Comparison of ENCODE assay signal across 14 mouse cellular contexts in genomic region chr13:31578389-31578788, GRCm38 (mm10). TPM values are rescaled to one million over a fixed set of nuclear protein-coding genes. Genes with fewer than 3 reads are reported as not detected.
DNase-seq lines count a peak whose midpoint lies in the region; ATAC-seq lines count a peak whose summit lies in the region.
"Had no signal": no experiment of that assay in that cellular context is flagged by ENCODE, and none has a peak within 500 bp of the region (broad histone marks: within the 10 kb centered on the region; RNA-seq: fewer than 3 reads in every experiment).

No protein-coding gene starts in this region.

- no peaks in the 10 kb centered on the region; the same call in none of the 2 replicates for H3K27me3 ChIP-seq in hindbrain, embryonic 12.5 days
- H3K27me3 ChIP-seq in hindbrain, embryonic 11.5 days (ENCODE audit: control insufficient read depth, insufficient read depth, low read length) = no peaks in the 10 kb centered on the region
- H3K27me3 ChIP-seq in midbrain, embryonic 16.5 days (ENCODE audit: control insufficient read depth, insufficient read depth, low read depth, low read length) = no peaks in the 10 kb centered on the region
- H3K27me3 ChIP-seq: neural tube, embryonic 15.5 days had no signal

- 50% methylated on average over 10 of the region's 10 CpGs for WGBS in hindbrain, embryonic 12.5 days
- 61% methylated on average over 10 of the region's 10 CpGs for whole genome bisulfite sequencing in hindbrain, embryonic 11.5 days
- WGBS in midbrain, embryonic 16.5 days = 33% methylated on average over 10 of the region's 10 CpGs

- no peak overlapping the region for H3K4me3 ChIP-seq in hindbrain, embryonic 12.5 days
- H3K4me3 ChIP-seq in hindbrain, embryonic 11.5 days (ENCODE audit: low read depth, low read length) = no peak overlapping the region
- H3K4me3 ChIP-seq in midbrain, embryonic 16.5 days (ENCODE audit: low read depth, low read length) = no peak overlapping the region
- H3K4me3 ChIP-seq: neural tube, embryonic 15.5 days had no signal

- ATAC-seq in hindbrain, embryonic 12.5 days (ENCODE audit: low FRiP score) = 0 out of 2 replicates have a peak, but pooled peaks have one; percentile 22
- no peak for ATAC-seq in hindbrain, embryonic 11.5 days (ENCODE audit: low FRiP score)
- ATAC-seq in midbrain, embryonic 16.5 days = peak; percentile 56
- ATAC-seq: CD4-positive, CD25-positive, alpha-beta regulatory T cell, adult 4 months; inflammation-experienced regulatory T-cells, adult 6 months had no signal

- H3K9ac ChIP-seq in hindbrain, embryonic 12.5 days = no peak overlapping the region
- no peak overlapping the region for H3K9ac ChIP-seq in hindbrain, embryonic 11.5 days (ENCODE audit: low read depth, low read length)
- no peak overlapping the region for H3K9ac ChIP-seq in midbrain, embryonic 16.5 days (ENCODE audit: low read depth, low read length)
- H3K9ac ChIP-seq: liver, embryonic 14.5 days; neural tube, embryonic 15.5 days had no signal

- peaks cover 3% of the 10 kb centered on the region; the same call in 1 of the 2 replicates for H3K4me1 ChIP-seq in hindbrain, embryonic 12.5 days
- no peaks in the 10 kb centered on the region for H3K4me1 ChIP-seq in hindbrain, embryonic 11.5 days (replicated peaks; ENCODE audit: control insufficient read depth, insufficient read depth, low read length)
- H3K4me1 ChIP-seq in midbrain, embryonic 16.5 days (ENCODE audit: control insufficient read depth, insufficient read depth, low read length) = peaks cover 8% of the 10 kb centered on the region; the same call in 1 of the 2 replicates

- no peaks in the 10 kb centered on the region for H3K9me3 ChIP-seq in hindbrain, embryonic 12.5 days (replicated peaks)
- H3K9me3 ChIP-seq in hindbrain, embryonic 11.5 days (ENCODE audit: control insufficient read depth, low read length) = no peaks in the 10 kb centered on the region
- H3K9me3 ChIP-seq in midbrain, embryonic 16.5 days (replicated peaks; ENCODE audit: control insufficient read depth, low read length, poor library complexity, severe bottlenecking) = no peaks in the 10 kb centered on the region
- H3K9me3 ChIP-seq: neural tube, embryonic 15.5 days had no signal

- H3K4me2 ChIP-seq in hindbrain, embryonic 12.5 days (replicated peaks) = no peak overlapping the region
- H3K4me2 ChIP-seq in hindbrain, embryonic 11.5 days (replicated peaks; ENCODE audit: low read depth, low read length) = no peak overlapping the region
- H3K4me2 ChIP-seq in midbrain, embryonic 16.5 days (ENCODE audit: low read length) = no peak overlapping the region
- H3K4me2 ChIP-seq: neural tube, embryonic 15.5 days had no signal

- DNase-seq in hindbrain, embryonic 11.5 days (ENCODE audit: low spot score) = no peak
- peak; percentile 89 for DNase-seq in gonadal fat pad, adult 2 months (ENCODE audit: low read depth)
- DNase-seq in kidney, postnatal 4 days = peak; percentile 24 to 57
- DNase-seq in embryo, embryonic 9.5 days (ENCODE audit: extremely low spot score) = no peak
- DNase-seq in cerebellum, adult 9-11 months = no peak
- DNase-seq in left cerebral cortex, adult 11 months (ENCODE audit: low spot score) = no peak
- DNase-seq: cerebellum, postnatal 36 days had no signal

- H3K27ac ChIP-seq in hindbrain, embryonic 12.5 days = no peak overlapping the region
- H3K27ac ChIP-seq in hindbrain, embryonic 11.5 days (ENCODE audit: low read depth, low read length) = no peak overlapping the region
- no peak overlapping the region for H3K27ac ChIP-seq in midbrain, embryonic 16.5 days (ENCODE audit: low read length)
- H3K27ac ChIP-seq: liver, embryonic 14.5 days; neural tube, embryonic 15.5 days had no signal

- H3K36me3 ChIP-seq in hindbrain, embryonic 12.5 days = no peaks in the 10 kb centered on the region
- no peaks in the 10 kb centered on the region for H3K36me3 ChIP-seq in hindbrain, embryonic 11.5 days (ENCODE audit: control insufficient read depth, insufficient read depth, low read length)
- no peaks in the 10 kb centered on the region for H3K36me3 ChIP-seq in midbrain, embryonic 16.5 days (ENCODE audit: control insufficient read depth, insufficient read depth, low read length)
- H3K36me3 ChIP-seq: neural tube, embryonic 15.5 days had no signal

RNA-seq across cellular contexts. Expression of gene A530084C06Rik, which starts 19.3 kb away (rescaled TPM):
- not detected in 2 replicates for polyA plus RNA-seq in hindbrain, embryonic 12.5 days (2016; fragmentation: Nextera tagmentation; extraction: Ambion mirVana)
- polyA plus RNA-seq in hindbrain, embryonic 11.5 days (2014; fragmentation: Nextera tagmentation; extraction: Ambion mirVana) = not detected in 2 replicates
- polyA plus RNA-seq in gonadal fat pad, adult 2 months (2012; rRNA removed) = 0.15 and 0.19 TPM in 2 replicates
- polyA plus RNA-seq in midbrain, embryonic 16.5 days (2015; fragmentation: Nextera tagmentation; extraction: Ambion mirVana) = not detected in 2 replicates
- polyA plus RNA-seq: CD4-positive, CD25-positive, alpha-beta regulatory T cell, adult 4 months; inflammation-experienced regulatory T-cells, adult 6 months; neural tube, embryonic 15.5 days; spleen, adult 2 months had no signal

RNA-seq across cellular contexts. Expression of gene Foxq1, which starts 22.5 kb away (rescaled TPM):
- polyA plus RNA-seq in hindbrain, embryonic 12.5 days (2016; fragmentation: Nextera tagmentation; extraction: Ambion mirVana) = 2.9 and 3.0 TPM in 2 replicates
- polyA plus RNA-seq in hindbrain, embryonic 11.5 days (2014; fragmentation: Nextera tagmentation; extraction: Ambion mirVana) = 1.2 and 1.5 TPM in 2 replicates
- polyA plus RNA-seq in gonadal fat pad, adult 2 months (2012; rRNA removed) = 1.0 and 1.8 TPM in 2 replicates
- 1.3 and 1.6 TPM in 2 replicates for polyA plus RNA-seq in midbrain, embryonic 16.5 days (2015; fragmentation: Nextera tagmentation; extraction: Ambion mirVana)
- polyA plus RNA-seq: CD4-positive, CD25-positive, alpha-beta regulatory T cell, adult 4 months; inflammation-experienced regulatory T-cells, adult 6 months had no signal

RNA-seq across cellular contexts. Expression of gene Foxf2, which starts 47.2 kb away (rescaled TPM):
- 9.4 and 9.5 TPM in 2 replicates for polyA plus RNA-seq in hindbrain, embryonic 12.5 days (2016; fragmentation: Nextera tagmentation; extraction: Ambion mirVana)
- polyA plus RNA-seq in hindbrain, embryonic 11.5 days (2014; fragmentation: Nextera tagmentation; extraction: Ambion mirVana) = 4.8 and 9.1 TPM in 2 replicates
- 0.82 and 1.7 TPM in 2 replicates for polyA plus RNA-seq in gonadal fat pad, adult 2 months (2012; rRNA removed)
- 4.1 and 4.6 TPM in 2 replicates for polyA plus RNA-seq in midbrain, embryonic 16.5 days (2015; fragmentation: Nextera tagmentation; extraction: Ambion mirVana)
- polyA plus RNA-seq: CD4-positive, CD25-positive, alpha-beta regulatory T cell, adult 4 months; inflammation-experienced regulatory T-cells, adult 6 months had no signal

Comparison
In these comparisons a context has a peak if more than half of its experiments do, and no peak if none do; other contexts are left out.
1. DNase-seq: peak in gonadal fat pad, adult 2 months (single experiment) and kidney, postnatal 4 days (2 of 2); none in hindbrain, embryonic 11.5 days (single experiment), embryo, embryonic 9.5 days (single experiment), cerebellum, adult 9-11 months (single experiment) and left cerebral cortex, adult 11 months (single experiment).